Mouse (Mus musculus) G1E (cell line): ENCODE results near the gene Tmprss11b. TPM values are rescaled to one million over a fixed set of nuclear protein-coding genes. Genes with fewer than 3 reads are reported as not detected.

ENCODE experiments used
- ATAC-seq: 2 replicates; pipeline ENCODE4 v1.8.0; 2016; ENCODE audit warnings: mild to moderate bottlenecking; ENCODE audit not compliant: insufficient number of reproducible peaks, poor library complexity, low FRiP score, severe bottlenecking; ENCODE audit errors: extremely low read depth
- DNase-seq: peaks from one replicate; pipeline ENCODE4 v3.0.0; 2012; ENCODE audit warnings: low spot score
- H3K27me3 ChIP-seq: 2 replicates; pipeline ENCODE4 v1.6.1; 2012; ENCODE audit warnings: mild to moderate bottlenecking, low read length, inconsistent platforms; ENCODE audit not compliant: insufficient read depth
- H3K36me3 ChIP-seq: replicated peaks from 2 replicates; pipeline ENCODE3; 2012; ENCODE audit warnings: mild to moderate bottlenecking, inconsistent platforms
- H3K4me1 ChIP-seq: 2 replicates; pipeline ENCODE4 v1.6.1; 2012; ENCODE audit warnings: low read depth, low read length, inconsistent platforms, mixed read lengths; ENCODE audit not compliant: insufficient read depth
- H3K4me3 ChIP-seq: 2 replicates; pipeline ENCODE4 v1.5.1; 2012; ENCODE audit warnings: low read depth, mild to moderate bottlenecking, inconsistent platforms, low read length, moderate library complexity, mixed read lengths
- H3K9me3 ChIP-seq: replicated peaks from 2 replicates; pipeline ENCODE4 v1.6.1; 2012; ENCODE audit warnings: inconsistent platforms
- CTCF ChIP-seq: IDR thresholded peaks from 2 replicates; pipeline ENCODE4 v1.5.1; 2012; ENCODE audit warnings: low read depth, low read length, inconsistent platforms, mixed read lengths
- GATA1 ChIP-seq: IDR thresholded peaks from 2 replicates; pipeline ENCODE4 v1.6.1; 2012; ENCODE audit warnings: borderline replicate concordance, low read length, inconsistent platforms, mixed read lengths
- GATA2 ChIP-seq: IDR thresholded peaks from 2 replicates; pipeline ENCODE4 v1.6.1; 2012; ENCODE audit warnings: low read depth, low read length, inconsistent platforms, borderline replicate concordance
- POLR2AphosphoS5 ChIP-seq: IDR thresholded peaks from 2 replicates; pipeline ENCODE4 v1.6.1; 2012; ENCODE audit warnings: low read depth, low read length, inconsistent platforms; ENCODE audit not compliant: insufficient replicate concordance
- TAL1 ChIP-seq: conservative IDR thresholded peaks from 2 replicates; pipeline ENCODE4 v1.6.1; 2012; ENCODE audit warnings: low read depth, low read length, inconsistent platforms, mixed read lengths
- polyA plus RNA-seq: library from polyadenylated mRNA; stranded (reverse); fragments of >175 nt; gene quantifications from 2 replicates; pipeline ENCODE4 v1.2.3, GENCODE M21; 2012
- total RNA-seq, 2 experiments: library from RNA; stranded (forward) in 1 of 2; stranded (reverse) in 1 of 2; fragments of 200-1000 nt in 1 of 2; fragments of >200 nt in 1 of 2; fragmentation: Nextera tagmentation in 1 of 2; gene quantifications; 2 replicates each; pipeline ENCODE4 v1.2.3; 2014 to 2017

The Tmprss11b gene
- total and polyA plus RNA-seq, 3 experiments: 0.22 TPM; not detected in 2

DNA sequence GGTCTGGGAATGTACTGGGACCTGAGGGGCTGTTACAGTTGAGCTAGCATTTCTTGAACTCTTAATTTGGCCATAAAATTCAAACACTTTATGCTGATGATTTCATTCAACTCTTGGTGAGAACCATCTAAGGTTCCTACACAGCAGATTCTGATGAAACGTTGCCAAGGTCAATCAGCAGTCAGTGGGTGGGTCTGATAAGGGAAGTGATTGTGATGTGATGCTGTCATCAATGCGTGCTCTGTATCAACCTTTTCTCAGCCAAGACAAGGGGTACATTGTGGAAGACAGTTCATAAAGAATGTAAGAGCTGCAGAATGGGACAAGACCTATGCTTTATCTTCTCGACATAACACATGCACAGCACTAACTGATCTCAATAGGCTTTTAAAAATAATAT, 35.4 kb downstream of the Tmprss11b start:
- DNase-seq: no peak
- Histone ChIP-seq H3K27me3 (no peaks in the 10 kb centered on the region), H3K9me3 (no peaks in the 10 kb centered on the region), H3K4me1 (no peaks in the 10 kb centered on the region), H3K4me3 (no peak overlapping the region), H3K36me3 (no peaks in the 10 kb centered on the region)
- no peak for ATAC-seq
- TF ChIP-seq GATA2 (no peak), GATA1 (no peak), TAL1 (no peak), POLR2AphosphoS5 (no peak), CTCF (no peak)

GRCm38 (mm10) chr5:86632324-86632723, 43.8 kb downstream of the Tmprss11b start, which contains the start of gene Tmprss11f:
Gene Tmprss11f (minus strand): TSS chr5:86632424.
- TF ChIP-seq CTCF (no peak), POLR2AphosphoS5 (no peak), GATA2 (no peak), TAL1 (no peak), GATA1 (no peak)
- no peak within 1 kb of the TSS for H3K4me3 ChIP-seq
- ATAC-seq (no peak), DNase-seq (no peak)
- no peaks in the 10 kb centered on the region for H3K27me3 ChIP-seq
- H3K9me3 ChIP-seq: no peaks in the 10 kb centered on the region
- H3K4me1 ChIP-seq: no peaks in the 10 kb centered on the region
- H3K36me3 ChIP-seq: no peaks in the 10 kb centered on the region

GRCm38 (mm10) chr5:86630700-86631099, 45.5 kb downstream of the Tmprss11b start:
- no peak for TF ChIP-seq GATA1
- no peak for TF ChIP-seq POLR2AphosphoS5
- H3K36me3 ChIP-seq: no peaks in the 10 kb centered on the region

DNA sequence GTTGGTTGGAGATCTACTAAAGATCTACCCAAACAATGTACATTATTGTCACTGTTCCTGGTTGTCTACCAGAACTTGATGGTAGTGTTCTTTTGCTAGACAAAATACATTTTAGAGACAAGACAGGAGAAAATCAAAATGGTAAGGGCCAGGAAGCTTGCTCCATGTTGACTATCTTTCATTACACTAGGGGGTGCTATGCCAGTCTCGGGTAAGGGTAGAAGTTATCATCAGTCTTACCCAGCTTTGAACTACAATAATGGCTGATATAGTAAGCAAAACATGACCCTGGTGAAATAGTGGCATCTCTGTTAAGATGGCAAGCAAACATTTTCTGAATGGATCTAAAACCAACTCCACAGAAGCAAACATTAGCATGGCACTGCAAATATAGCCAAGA, 54.4 kb downstream of the Tmprss11b start:
- no peaks in the 10 kb centered on the region for H3K27me3 ChIP-seq
- TF ChIP-seq TAL1: no peak
- no peaks in the 10 kb centered on the region for H3K4me1 ChIP-seq
- no peak overlapping the region for H3K4me3 ChIP-seq
- H3K9me3 ChIP-seq: no peaks in the 10 kb centered on the region
- no peak for DNase-seq
- no peak for ATAC-seq
- no peaks in the 10 kb centered on the region for H3K36me3 ChIP-seq

More at GRCm38 (mm10) chr5:86630700-86631099, 45.5 kb downstream of the Tmprss11b start:
- no peaks in the 10 kb centered on the region for H3K4me1 ChIP-seq
- H3K4me3 ChIP-seq: no peak overlapping the region
- no peaks in the 10 kb centered on the region for H3K27me3 ChIP-seq
- ATAC-seq (no peak), DNase-seq (no peak)
- H3K9me3 ChIP-seq: no peaks in the 10 kb centered on the region

Other genes with a start within 250 kb of the Tmprss11b start
- not detected in 2 replicates for gene Tmprss11a, start 207.4 kb downstream of the Tmprss11b start, total RNA-seq (2014; fragmentation: Nextera tagmentation)
- 0.05 and 0.06 TPM in 2 replicates for gene Tmprss11a, start 207.4 kb downstream of the Tmprss11b start, total RNA-seq (2017)
- not detected in 2 replicates for gene Tmprss11a, start 207.4 kb downstream of the Tmprss11b start, polyA plus RNA-seq
- not detected in 2 replicates for gene Tmprss11g, start 157.8 kb downstream of the Tmprss11b start, total RNA-seq (2014; fragmentation: Nextera tagmentation)
- gene Tmprss11g, start 157.8 kb downstream of the Tmprss11b start, total RNA-seq (2017): 0.16 and 0.17 TPM in 2 replicates
- not detected in 2 replicates for gene Tmprss11g, start 157.8 kb downstream of the Tmprss11b start, polyA plus RNA-seq
- not detected in 2 replicates for gene Tmprss11f, start 43.9 kb downstream of the Tmprss11b start, total RNA-seq (2014; fragmentation: Nextera tagmentation)
- 0.06 and 0.27 TPM in 2 replicates for gene Tmprss11f, start 43.9 kb downstream of the Tmprss11b start, total RNA-seq (2017)
- not detected in 2 replicates for gene Tmprss11f, start 43.9 kb downstream of the Tmprss11b start, polyA plus RNA-seq
- not detected in 2 replicates for gene Tmprss11e, start 69.5 kb upstream of the Tmprss11b start, total RNA-seq (2014; fragmentation: Nextera tagmentation)
- 0.12 TPM in 1 of 2 replicates, not detected in the other for gene Tmprss11e, start 69.5 kb upstream of the Tmprss11b start, total RNA-seq (2017)
- not detected in 2 replicates for gene Tmprss11e, start 69.5 kb upstream of the Tmprss11b start, polyA plus RNA-seq
- gene Ythdc1, start 127.9 kb upstream of the Tmprss11b start, total RNA-seq (2014; fragmentation: Nextera tagmentation): 141 and 145 TPM in 2 replicates
- 120 and 134 TPM in 2 replicates for gene Ythdc1, start 127.9 kb upstream of the Tmprss11b start, total RNA-seq (2017)
- gene Ythdc1, start 127.9 kb upstream of the Tmprss11b start, polyA plus RNA-seq: 24.6 and 25.4 TPM in 2 replicates
- not detected in 2 replicates for gene Ugt2b34, start 230.6 kb upstream of the Tmprss11b start, total RNA-seq (2014; fragmentation: Nextera tagmentation)
- 0.05 and 0.12 TPM in 2 replicates for gene Ugt2b34, start 230.6 kb upstream of the Tmprss11b start, total RNA-seq (2017)
- gene Ugt2b34, start 230.6 kb upstream of the Tmprss11b start, polyA plus RNA-seq: not detected in 2 replicates